Mouse (Mus musculus): ENCODE data around the gene Ptchd4. TPM values are rescaled to one million over a fixed set of nuclear protein-coding genes. Genes with fewer than 3 reads are reported as not detected.
A peak's percentile ranks its signal among the peaks of the same experiment; 100 is the strongest.

The Ptchd4 gene
- total RNA-seq (2022), result 10 to 100 TPM in 3 of 4 experiments, 1 to 10 TPM in 1; 6.4 to 11.1 (median 10.4) TPM

DNA sequence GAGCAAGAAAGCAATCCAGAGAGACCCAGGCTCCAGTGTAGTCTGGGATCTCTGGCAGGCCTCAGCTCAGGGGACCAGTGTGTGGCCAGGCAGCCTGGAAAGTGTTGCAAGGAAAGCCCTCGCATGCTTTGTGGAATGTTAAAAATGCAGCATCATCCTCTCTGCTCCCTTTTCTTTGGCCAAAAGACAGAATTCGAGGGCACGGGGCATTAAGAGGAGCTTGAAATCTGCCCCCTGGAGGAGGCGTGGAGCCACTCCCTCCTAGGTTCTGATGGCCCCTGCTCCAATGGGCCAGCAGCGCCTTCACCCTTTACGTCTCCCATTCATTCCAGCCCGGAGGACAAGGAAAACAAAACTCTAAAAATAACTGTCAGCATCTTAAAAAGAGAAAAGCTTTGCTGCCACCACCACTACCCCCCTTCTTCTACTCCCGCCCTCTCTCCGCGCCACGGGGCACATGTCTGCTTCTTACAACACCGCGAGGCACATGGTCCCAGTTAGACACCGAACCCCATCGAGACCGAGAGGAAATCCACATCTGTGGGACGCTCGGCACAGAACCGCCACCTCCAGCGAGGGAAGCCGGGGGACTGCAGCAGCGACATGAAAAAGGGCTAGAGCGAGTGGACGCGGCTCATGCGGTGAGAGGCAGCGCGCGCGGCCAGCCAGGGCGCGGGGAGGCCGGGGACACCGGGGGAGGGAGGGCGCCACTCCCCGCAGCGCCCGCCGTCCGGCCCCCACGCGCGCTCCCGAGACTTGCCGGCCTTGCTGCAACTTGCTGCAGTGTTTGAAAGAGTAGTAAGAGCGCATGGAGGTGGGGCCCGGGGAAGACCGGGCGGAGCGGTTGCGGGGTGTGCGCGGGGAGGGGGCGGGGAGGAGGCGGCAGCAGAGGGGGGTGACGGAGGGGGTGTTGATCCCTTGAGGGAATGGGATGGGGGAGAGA is at the start of gene Ptchd4:
TSS of gene Ptchd4 (plus strand) at position 279 of the 943 bp plus-strand sequence.
- DNase-seq (ENCODE audit: low spot score in 2 of 2), result peak; percentile 29 to 46

DNA sequence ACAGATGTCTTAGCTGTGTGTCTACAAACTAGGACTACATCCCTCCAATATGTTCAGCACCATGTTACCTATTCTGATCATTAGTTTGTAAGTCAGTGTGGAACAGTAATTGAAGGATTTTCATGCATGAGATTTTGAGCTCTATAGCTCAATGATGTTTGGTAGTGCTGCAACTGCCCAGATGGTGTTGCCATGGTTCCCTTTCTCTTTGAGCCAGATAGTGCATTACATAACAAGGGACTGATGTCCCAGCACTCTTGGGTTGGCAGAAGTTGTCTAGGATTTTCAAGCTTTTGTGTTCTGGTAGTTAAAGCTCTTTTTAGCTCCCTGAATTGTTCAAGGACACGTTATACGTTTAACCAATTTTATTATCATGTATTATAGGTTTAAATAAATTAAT is 38.9 kb upstream of the Ptchd4 start:
- DNase-seq (ENCODE audit: low spot score in 2 of 2), result peak; percentile 30 to 45

DNA sequence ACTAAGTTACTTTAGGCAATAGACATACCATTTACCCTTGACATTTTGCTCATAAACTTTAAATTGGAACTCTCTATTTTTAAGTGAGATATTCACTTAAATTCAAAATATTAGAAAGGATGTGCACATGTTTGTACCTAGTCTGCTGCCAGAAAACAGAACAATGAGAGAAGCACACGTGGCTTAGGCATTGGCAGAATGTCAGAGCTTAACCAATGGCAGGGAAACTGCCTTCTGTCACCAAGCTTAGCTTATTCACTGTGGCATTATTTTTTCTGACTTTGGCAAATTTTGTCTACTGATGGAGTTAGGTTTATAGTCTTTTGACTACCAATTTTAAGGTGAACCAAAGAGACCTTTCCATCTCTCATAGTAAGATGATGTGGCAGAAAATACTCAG is 31.4 kb upstream of the Ptchd4 start:
- DNase-seq (ENCODE audit: low spot score in 2 of 2), result peak; percentile 12 to 19

- no peak for DNase-seq (ENCODE audit: low spot score in 2 of 2)
Measured at GRCm38 (mm10) chr17:42286255-42286654, 29.5 kb upstream of the Ptchd4 start.

- DNase-seq (ENCODE audit: low spot score in 2 of 2), result no peak
Measured at GRCm38 (mm10) chr17:42290341-42290740, 25.4 kb upstream of the Ptchd4 start.

DNA sequence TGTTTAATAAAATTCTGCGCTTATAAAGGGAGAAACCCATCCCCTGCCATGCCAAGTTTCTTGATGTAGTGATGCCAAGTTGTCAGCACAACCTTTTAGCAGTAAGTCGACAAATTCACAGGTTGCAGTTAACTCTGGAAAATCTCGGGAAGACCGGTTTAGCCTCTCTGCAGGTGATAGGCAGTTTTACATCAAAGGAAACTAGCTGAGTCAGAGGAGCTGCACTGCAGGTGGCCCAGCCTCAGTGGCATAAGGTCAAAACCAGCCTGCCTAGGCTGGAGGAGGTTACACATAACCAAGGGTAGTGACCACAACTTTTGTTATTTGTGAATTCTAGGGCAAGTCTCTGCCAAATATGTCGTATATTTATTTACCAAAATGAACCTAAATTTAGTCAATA is 24.0 kb upstream of the Ptchd4 start:
- no peak for DNase-seq (ENCODE audit: low spot score in 2 of 2)

DNA sequence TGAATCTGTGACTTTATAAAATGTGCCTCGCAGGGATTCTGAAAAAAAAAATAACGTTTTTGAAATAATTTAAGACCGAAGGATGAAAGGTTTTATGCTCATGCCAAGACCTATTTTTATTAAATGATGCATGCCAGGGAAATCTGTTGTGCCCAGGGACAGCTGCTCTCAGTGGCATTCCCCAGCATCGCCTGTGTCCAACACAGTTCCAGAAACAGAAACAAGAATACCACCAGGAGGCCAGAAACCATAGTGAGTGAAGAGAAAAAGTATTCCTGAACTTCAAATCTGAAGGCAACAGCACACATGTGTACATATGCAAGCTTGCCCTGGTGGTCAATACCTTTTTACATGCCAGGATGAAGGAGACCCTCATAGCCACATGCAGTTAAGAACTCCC is 17.8 kb upstream of the Ptchd4 start:
- DNase-seq (ENCODE audit: low spot score in 2 of 2), result no peak

GRCm38 (mm10) chr17:42299681-42300080 is 16.1 kb upstream of the Ptchd4 start:
- no peak for DNase-seq (ENCODE audit: low spot score in 2 of 2)

DNA sequence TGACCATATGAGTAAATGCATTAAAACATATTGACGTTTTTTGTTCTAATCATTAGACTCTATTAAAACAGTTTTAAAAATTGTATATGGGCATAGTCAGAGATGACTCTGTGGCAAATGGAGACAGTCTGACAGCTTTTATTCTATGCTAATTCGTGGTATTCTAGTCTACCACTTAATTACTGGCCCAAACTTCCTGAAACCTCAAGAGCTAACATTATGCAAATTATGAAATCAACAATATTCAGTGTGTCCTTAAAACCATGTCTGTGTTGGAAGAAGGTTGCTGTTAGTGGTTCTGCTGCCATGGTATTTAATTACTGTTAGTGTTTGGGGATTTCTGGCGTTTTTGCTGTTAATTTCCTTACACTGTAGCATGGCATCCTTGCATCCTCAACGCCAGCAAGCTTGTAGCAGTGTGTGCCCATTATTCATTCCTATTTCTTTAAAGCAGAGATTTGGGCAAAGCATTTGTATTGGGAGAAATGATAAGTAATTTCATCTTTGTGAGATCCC is 12.6 kb upstream of the Ptchd4 start:
- no peak for DNase-seq (ENCODE audit: low spot score in 2 of 2)

GRCm38 (mm10) chr17:42304262-42304661 is 11.5 kb upstream of the Ptchd4 start:
- no peak for DNase-seq (ENCODE audit: low spot score in 2 of 2)

- DNase-seq (ENCODE audit: low spot score in 2 of 2), result no peak
Measured at GRCm38 (mm10) chr17:42307001-42307400, 8.7 kb upstream of the Ptchd4 start.

GRCm38 (mm10) chr17:42310136-42310535 is 5.6 kb upstream of the Ptchd4 start:
- no peak for DNase-seq (ENCODE audit: low spot score in 2 of 2)

- DNase-seq (ENCODE audit: low spot score in 2 of 2), result peak in 1 of 2 experiments; percentile 17
Measured at GRCm38 (mm10) chr17:42316612-42316982, 850 bp downstream of the Ptchd4 start.

- no peak for DNase-seq (ENCODE audit: low spot score in 2 of 2)
Measured at GRCm38 (mm10) chr17:42335787-42336186, 20.0 kb downstream of the Ptchd4 start.

DNA sequence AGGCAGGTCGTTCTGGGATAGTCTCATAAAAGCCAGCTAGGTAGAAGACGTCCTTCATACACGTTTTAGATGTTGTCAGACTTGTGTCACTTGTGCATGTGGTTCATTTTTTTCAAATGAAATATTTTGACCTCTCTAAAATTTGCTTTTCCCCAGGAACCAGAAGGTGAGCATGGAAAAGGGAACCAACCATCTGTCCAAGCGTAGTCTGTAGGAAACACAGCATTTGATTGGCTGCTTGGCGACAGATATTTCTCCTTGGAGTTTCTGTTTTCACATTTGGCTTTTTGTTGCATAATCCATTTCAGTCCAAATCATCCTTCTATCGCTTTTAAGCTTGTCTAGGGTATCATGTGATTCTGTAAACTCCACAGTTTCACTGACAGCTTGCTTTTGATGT is 20.8 kb downstream of the Ptchd4 start:
- no peak for DNase-seq (ENCODE audit: low spot score in 2 of 2)

DNA sequence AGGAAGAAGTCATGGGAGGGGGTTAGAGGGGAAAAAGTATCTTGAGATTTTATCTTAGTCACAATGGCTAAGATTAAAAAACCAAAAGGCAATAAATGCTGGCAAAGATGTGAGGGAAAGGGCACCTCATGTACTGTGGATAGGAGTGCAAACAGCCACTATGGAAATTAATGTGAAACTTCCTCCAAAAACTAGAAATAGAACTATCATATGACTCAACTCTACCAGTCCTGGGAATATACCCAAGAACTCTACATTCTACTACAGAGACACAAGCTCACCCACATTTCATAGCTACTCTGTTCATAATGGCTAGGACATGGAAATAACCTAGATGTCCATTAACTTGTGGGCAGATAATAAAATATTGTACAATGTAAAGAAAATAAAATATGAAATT is 30.3 kb downstream of the Ptchd4 start:
- DNase-seq (ENCODE audit: low spot score in 2 of 2), result no peak

DNA sequence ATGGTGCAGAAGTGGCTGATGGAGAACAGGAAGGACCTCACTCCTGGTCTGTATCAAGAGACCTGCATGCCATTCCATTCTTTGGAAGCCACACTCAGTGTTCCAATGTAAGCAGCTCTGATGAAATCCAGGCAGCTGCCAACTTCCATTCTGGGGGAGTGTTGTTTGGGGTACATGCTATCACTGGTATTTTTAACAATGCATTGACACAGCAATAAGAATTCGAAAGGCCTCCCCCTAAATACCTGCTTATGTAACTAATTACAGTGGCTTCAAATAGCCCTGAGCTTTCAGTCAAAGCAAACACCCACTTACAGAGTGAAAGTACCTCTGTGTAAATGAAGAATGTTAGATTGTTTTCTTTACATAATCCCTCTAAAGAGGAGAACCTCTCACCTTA is 42.7 kb downstream of the Ptchd4 start:
- DNase-seq (ENCODE audit: low spot score in 2 of 2), result peak; percentile 43 to 60

- no peak for DNase-seq (ENCODE audit: low spot score in 2 of 2)
Measured at GRCm38 (mm10) chr17:42363085-42363710, 47.5 kb downstream of the Ptchd4 start.

DNA sequence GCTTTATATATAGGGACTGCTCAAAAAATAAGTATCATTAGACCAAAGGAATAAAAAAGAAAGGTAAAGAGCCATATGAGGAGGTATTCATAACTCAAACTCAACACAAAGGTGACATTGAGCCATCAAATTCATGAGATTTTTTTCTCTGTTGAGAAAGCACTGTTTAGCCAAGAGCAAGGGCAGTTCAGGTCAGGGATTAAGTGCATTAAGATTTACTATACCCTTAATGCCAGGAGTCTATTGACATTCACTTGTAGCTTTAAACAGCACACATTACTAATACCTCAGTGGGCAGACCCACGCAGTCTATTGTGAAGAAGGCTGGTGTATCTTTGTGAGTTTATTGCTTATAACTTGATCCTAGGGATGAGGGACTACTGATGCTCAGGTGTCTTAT is 49.0 kb downstream of the Ptchd4 start:
- DNase-seq (ENCODE audit: low spot score in 2 of 2), result no peak

DNA sequence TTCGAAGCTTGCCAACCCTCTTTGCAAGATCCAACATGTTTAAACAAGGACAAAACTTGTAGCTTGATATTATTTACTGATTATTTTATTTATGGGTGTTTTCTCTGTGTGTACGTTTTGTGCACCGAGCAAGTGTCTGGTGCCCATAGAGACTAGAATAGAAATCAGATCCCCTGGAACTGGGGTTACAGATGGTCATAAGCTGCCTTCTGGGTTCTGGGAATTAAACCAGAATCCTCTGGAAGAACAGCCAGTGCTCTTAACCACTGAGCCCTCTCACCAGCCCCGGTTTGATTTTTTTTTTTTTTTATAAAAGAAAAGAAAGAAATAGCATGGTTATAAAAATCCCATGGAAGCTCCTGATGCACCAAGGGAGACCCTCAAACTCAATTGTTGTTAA is 59.1 kb downstream of the Ptchd4 start:
- peak in 1 of 2 experiments; percentile 6 for DNase-seq (ENCODE audit: low spot score in 2 of 2)

- no peak for DNase-seq (ENCODE audit: low spot score in 2 of 2)
Measured at GRCm38 (mm10) chr17:42393086-42393485, 77.3 kb downstream of the Ptchd4 start.

DNA sequence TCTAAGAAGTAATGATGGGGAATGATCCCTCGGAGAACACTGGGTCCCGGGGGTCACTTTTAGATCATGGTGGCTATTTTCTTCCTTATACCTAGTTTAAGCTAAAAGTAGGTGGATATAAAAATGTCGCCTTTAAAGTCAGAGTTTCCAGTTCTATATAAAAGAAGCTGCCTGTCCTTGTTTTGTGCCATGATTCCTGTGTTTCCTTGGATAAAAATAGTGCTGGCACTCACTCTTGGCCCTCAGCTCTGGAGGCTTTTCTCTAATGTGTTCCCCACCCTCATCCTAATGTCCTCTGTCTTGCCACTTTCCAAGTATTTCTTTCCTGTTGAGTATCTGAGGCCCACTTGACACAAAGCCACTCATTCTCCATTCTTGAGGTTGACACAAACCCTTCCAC is 79.6 kb downstream of the Ptchd4 start:
- DNase-seq (ENCODE audit: low spot score in 2 of 2), result no peak
